Mouse (Mus musculus) liver, embryonic 14.5 days (tissue): ENCODE data around the gene Trabd2b. TPM values are rescaled to one million over a fixed set of nuclear protein-coding genes. Genes with fewer than 3 reads are reported as not detected.

Source experiments
- ATAC-seq: fragments of 200-750 bp; cut with Nextera tagmentation; 2 replicates; pipeline ENCODE4 v1.8.0; 2017; ENCODE audit warnings: moderate number of reproducible peaks, mild to moderate bottlenecking, moderate library complexity; ENCODE audit not compliant: insufficient read depth
- DNase-seq, 3 experiments: peaks; one replicate each; pipeline ENCODE4 v3.0.0-alpha.2; 2012 to 2013; ENCODE audit warnings: low read depth in 3 of 3, low spot score in 3 of 3
- H3K27ac ChIP-seq: fragments of 300-500 bp; sonication (generic); 2 replicates; pipeline ENCODE4 v1.5.1; 2014; ENCODE audit warnings: moderate library complexity, mild to moderate bottlenecking, control low read depth, inconsistent platforms
- H3K27me3 ChIP-seq: fragments of 300-500 bp; sonication (generic); 2 replicates; pipeline ENCODE4 v1.6.1; 2014; ENCODE audit warnings: mild to moderate bottlenecking, low read length, moderate library complexity; ENCODE audit not compliant: control insufficient read depth, insufficient read depth
- H3K36me3 ChIP-seq: fragments of 300-500 bp; sonication (generic); replicated peaks from 2 replicates; pipeline ENCODE4 v1.6.1; 2014; ENCODE audit warnings: low read depth; ENCODE audit not compliant: control insufficient read depth, insufficient read depth
- H3K4me1 ChIP-seq, 2 experiments: fragments of 200-500 bp in 1 of 2; fragments of 300-500 bp in 1 of 2; sonication (generic) in 1 of 2; replicated peaks; 2 replicates each; pipeline ENCODE4 v1.6.1; 2012 to 2014; ENCODE audit warnings: antibody characterized with exemption in 1 of 2, inconsistent platforms in 1 of 2, low read length in 1 of 2; ENCODE audit not compliant: control insufficient read depth in 2 of 2, insufficient read depth in 2 of 2
- H3K4me2 ChIP-seq: fragments of 300-500 bp; sonication (generic); 2 replicates; pipeline ENCODE4 v1.6.1; 2014; ENCODE audit warnings: low read depth, mild to moderate bottlenecking, control low read depth, moderate library complexity
- H3K4me3 ChIP-seq, 2 experiments: fragments of 200-500 bp in 1 of 2; fragments of 300-500 bp in 1 of 2; sonication (generic) in 1 of 2; 2 replicates each; pipeline ENCODE4 v1.5.1; 2012 to 2014; ENCODE audit warnings: low read depth in 2 of 2, low read length in 2 of 2, mild to moderate bottlenecking in 2 of 2, control low read depth in 1 of 2, inconsistent platforms in 1 of 2, moderate library complexity in 1 of 2; ENCODE audit not compliant: insufficient read depth in 1 of 2
- H3K9ac ChIP-seq: fragments of 300-500 bp; sonication (generic); replicated peaks from 2 replicates; pipeline ENCODE4 v1.6.1; 2014; ENCODE audit warnings: mild to moderate bottlenecking, control low read depth, moderate library complexity
- H3K9me3 ChIP-seq: fragments of 300-500 bp; sonication (generic); 2 replicates; pipeline ENCODE4 v1.6.1; 2016; ENCODE audit warnings: low read length, mixed read lengths; ENCODE audit not compliant: control insufficient read depth
- CTCF ChIP-seq: IDR thresholded peaks from 2 replicates; pipeline ENCODE4 v1.5.1; 2016; ENCODE audit warnings: antibody characterized with exemption, low read depth, control low read depth
- EP300 ChIP-seq: IDR thresholded peaks from 2 replicates; pipeline ENCODE4 v1.6.1; 2016; ENCODE audit warnings: antibody characterized with exemption, low read depth
- WGBS: fragments of 180-500 bp; shearing (Covaris S2); extraction: QIAGEN DNeasy Blood & Tissue Kit; methylation state at CpG from one replicate; pipeline ENCODE4 v1.1.7; 2014; ENCODE audit not compliant: insufficient replicate concordance; 5-methylcytosine and 5-hydroxymethylcytosine counted together
- polyA plus RNA-seq, 2 experiments: library from polyadenylated mRNA; depleted of rRNA in 1 of 2; stranded (reverse) in 1 of 2; unstranded in 1 of 2; fragments of >200 nt; fragmentation: Nextera tagmentation in 1 of 2; extraction: Ambion mirVana in 1 of 2; gene quantifications; 2 replicates each; pipeline versions ENCODE4 v1.2.1 to v1.2.3; 2012 to 2014

The Trabd2b gene
- polyA plus RNA-seq, 2 experiments, result 0.04 to 0.09 TPM

DNA sequence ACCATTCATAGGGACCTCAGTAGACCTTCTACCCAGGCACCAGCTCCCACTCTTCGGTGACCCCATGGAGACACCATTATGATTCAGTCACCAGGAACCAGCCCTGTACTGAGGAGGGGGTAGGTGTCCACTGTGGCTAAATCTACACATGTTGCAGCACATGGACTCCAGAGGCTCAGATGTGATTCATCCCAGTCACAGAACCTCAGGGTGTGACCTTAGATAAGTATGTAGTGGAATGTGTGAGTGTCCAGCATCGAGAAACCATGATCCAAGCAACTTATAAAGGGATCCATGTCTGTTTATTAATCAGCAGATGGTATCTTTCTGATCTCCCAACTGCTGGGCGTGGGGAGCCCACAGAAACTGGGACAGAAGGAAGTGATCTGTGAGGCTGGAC is 18.2 kb upstream of the Trabd2b start:
- DNase-seq (no peak), ATAC-seq (no peak)
- Histone ChIP-seq H3K36me3 (no peaks in the 10 kb centered on the region), H3K9ac (no peak overlapping the region), H3K4me2 (no peak overlapping the region), H3K27me3 (no peaks in the 10 kb centered on the region), H3K27ac (no peak overlapping the region), H3K4me1 (no peaks in the 10 kb centered on the region), H3K4me3 (no peak overlapping the region), H3K9me3 (no peaks in the 10 kb centered on the region)
- WGBS, result 53% methylated on average over 3 of the region's 3 CpGs
- TF ChIP-seq CTCF, result no peak
- no peak for TF ChIP-seq EP300

DNA sequence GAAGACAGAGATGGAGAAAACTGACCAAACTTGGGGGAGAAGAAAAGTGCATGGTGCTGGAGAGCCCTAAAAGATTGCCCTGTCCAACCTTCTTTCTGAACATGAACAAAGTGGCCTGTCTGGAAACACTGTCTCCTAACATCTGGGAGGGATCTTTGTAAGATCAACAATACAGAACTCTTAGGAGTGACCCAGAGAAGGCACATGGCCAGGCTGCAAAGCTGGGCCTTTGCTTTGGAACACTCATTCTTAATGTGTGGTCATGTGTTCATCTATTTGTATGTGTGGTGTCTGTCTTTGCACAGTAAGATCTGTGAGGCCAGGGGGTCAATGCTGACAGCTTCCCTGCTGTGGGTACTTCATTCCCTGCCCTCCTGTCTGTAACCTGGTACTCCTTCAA is 16.9 kb upstream of the Trabd2b start:
- Histone ChIP-seq H3K4me3 (no peak overlapping the region), H3K27ac (no peak overlapping the region), H3K4me1 (no peaks in the 10 kb centered on the region), H3K27me3 (no peaks in the 10 kb centered on the region), H3K36me3 (no peaks in the 10 kb centered on the region), H3K9me3 (no peaks in the 10 kb centered on the region), H3K4me2 (no peak overlapping the region), H3K9ac (no peak overlapping the region)
- ATAC-seq (no peak), DNase-seq (no peak)
- no peak for TF ChIP-seq CTCF
- no peak for TF ChIP-seq EP300

DNA sequence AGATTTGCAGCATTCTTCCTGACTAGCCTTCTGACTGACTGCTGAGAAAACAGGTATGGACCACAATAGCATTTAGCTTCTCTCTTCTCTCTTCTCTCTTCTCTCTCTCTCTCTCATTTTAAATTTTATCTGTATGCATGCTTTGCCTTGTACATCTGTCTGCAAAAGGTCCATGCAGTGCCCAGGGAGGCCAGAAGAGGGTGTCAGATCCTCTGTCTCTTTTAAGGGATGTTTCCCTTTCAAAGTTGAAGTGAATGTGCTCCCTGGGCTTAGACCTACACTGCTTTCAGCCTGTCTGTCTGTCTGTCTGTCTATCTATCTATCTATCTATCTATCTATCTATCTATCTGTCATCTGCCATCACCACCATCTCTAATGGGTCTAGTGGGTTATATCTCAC is 8.9 kb upstream of the Trabd2b start:
- Histone ChIP-seq H3K4me3 (no peak overlapping the region), H3K27me3 (no peaks in the 10 kb centered on the region), H3K27ac (no peak overlapping the region), H3K36me3 (no peaks in the 10 kb centered on the region), H3K4me1 (no peaks in the 10 kb centered on the region), H3K9me3 (no peaks in the 10 kb centered on the region), H3K4me2 (no peak overlapping the region), H3K9ac (no peak overlapping the region)
- no peak for DNase-seq
- no peak for TF ChIP-seq EP300
- TF ChIP-seq CTCF, result 0 out of 2 replicates have a peak, but pooled peaks have one; percentile 18
- ATAC-seq, result no peak

DNA sequence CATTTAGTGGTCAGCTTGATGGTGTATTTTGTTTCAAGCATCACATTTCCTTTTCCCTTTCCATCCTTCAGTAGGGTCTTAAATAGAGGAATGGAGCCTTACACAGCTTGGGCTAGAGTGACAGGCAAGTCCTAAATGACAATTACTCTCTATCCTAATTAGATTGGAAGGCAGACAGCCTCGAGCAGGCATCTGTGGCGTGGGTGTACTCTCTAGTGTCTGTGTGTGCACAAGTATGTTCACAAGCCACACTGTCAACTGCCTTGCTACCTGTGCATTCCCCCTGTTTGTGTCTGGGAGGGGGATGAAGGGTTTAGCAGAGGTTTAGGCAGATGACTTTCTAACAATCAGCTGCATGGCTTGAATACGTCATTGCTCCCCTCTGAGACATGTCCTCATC is 6.7 kb upstream of the Trabd2b start:
- Histone ChIP-seq H3K4me1 (no peaks in the 10 kb centered on the region), H3K27me3 (no peaks in the 10 kb centered on the region), H3K4me2 (no peak overlapping the region), H3K9me3 (no peaks in the 10 kb centered on the region), H3K4me3 (no peak overlapping the region), H3K27ac (no peak overlapping the region), H3K9ac (no peak overlapping the region), H3K36me3 (no peaks in the 10 kb centered on the region)
- WGBS, result 46% methylated on average over 3 of the region's 3 CpGs
- ATAC-seq, result no peak
- DNase-seq, result no peak
- TF ChIP-seq EP300 (no peak), CTCF (no peak)

DNA sequence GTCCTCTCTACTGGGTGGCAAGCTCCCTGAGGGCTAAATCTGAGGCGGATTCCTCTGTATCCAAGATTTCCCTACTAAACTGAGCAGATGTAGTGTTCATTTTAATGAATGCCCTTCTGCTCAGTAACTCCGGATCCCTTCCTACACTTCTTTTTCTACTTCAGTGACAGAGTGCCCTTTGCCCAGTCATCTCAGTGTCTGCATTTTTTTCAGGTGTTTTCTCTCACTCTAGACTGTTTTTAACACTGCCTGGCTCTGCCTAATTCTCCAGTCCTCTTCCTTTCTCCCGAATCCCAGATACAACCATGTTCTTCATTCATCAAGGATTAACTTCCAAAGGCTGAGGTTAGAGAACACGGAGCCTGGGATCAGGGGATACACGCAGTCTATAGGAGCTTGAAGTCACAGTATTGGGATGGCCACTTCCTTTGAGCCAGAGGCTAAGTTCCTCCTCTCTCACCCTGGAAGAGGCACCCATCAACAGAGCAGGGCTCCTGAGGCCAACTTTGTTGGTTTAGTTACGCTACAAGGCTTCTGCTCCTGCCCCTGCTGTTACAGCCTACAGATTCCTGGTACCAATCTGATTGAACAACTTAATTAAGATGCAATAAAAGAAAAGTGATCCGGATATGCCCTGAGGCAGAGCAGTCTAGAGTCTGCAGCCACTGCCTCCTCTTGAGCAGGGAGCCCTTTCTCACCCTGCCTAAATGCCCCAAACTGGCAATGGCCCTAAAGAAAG is 4.4 kb upstream of the Trabd2b start:
- H3K9ac ChIP-seq, result no peak overlapping the region
- ATAC-seq (no peak), DNase-seq (no peak)
- no peaks in the 10 kb centered on the region for H3K36me3 ChIP-seq
- no peak overlapping the region for H3K4me2 ChIP-seq
- no peaks in the 10 kb centered on the region for H3K4me1 ChIP-seq
- 45% methylated on average over 7 of the region's 7 CpGs for WGBS
- no peak for TF ChIP-seq CTCF
- no peak for TF ChIP-seq EP300
- no peak overlapping the region for H3K27ac ChIP-seq
- no peak overlapping the region for H3K4me3 ChIP-seq
- no peaks in the 10 kb centered on the region for H3K9me3 ChIP-seq
- peaks cover 12% of the 10 kb centered on the region for H3K27me3 ChIP-seq
